Mouse (Mus musculus) forebrain, embryonic 12.5 days (tissue): ENCODE data around the gene Lmod2. TPM values are rescaled to one million over a fixed set of nuclear protein-coding genes. Genes with fewer than 3 reads are reported as not detected.

Experiments used
- ATAC-seq: fragments of 200-750 bp; cut with Nextera tagmentation; 2 replicates; pipeline ENCODE4 v1.8.0; 2017; ENCODE audit warnings: moderate TSS enrichment; ENCODE audit not compliant: low FRiP score
- H3K27ac ChIP-seq: fragments of 300-500 bp; sonication (generic); 2 replicates; pipeline ENCODE4 v1.5.1; 2016; ENCODE audit warnings: mild to moderate bottlenecking
- H3K27me3 ChIP-seq: fragments of 300-500 bp; sonication (generic); 2 replicates; pipeline ENCODE4 v1.6.1; 2016; ENCODE audit warnings: mild to moderate bottlenecking
- H3K36me3 ChIP-seq: fragments of 300-500 bp; sonication (generic); replicated peaks from 2 replicates; pipeline ENCODE4 v1.6.1; 2016; ENCODE audit warnings: mild to moderate bottlenecking
- H3K4me1 ChIP-seq: fragments of 300-500 bp; sonication (generic); 2 replicates; pipeline ENCODE4 v1.6.1; 2016
- H3K4me2 ChIP-seq: fragments of 300-500 bp; sonication (generic); 2 replicates; pipeline ENCODE4 v1.6.1; 2016; ENCODE audit warnings: mild to moderate bottlenecking, moderate library complexity
- H3K4me3 ChIP-seq: fragments of 300-500 bp; sonication (generic); replicated peaks from 2 replicates; pipeline ENCODE4 v1.5.1; 2016; ENCODE audit warnings: mild to moderate bottlenecking
- H3K9ac ChIP-seq: fragments of 300-500 bp; sonication (generic); 2 replicates; pipeline ENCODE4 v1.6.1; 2016; ENCODE audit warnings: mild to moderate bottlenecking
- H3K9me3 ChIP-seq: fragments of 300-500 bp; sonication (generic); 2 replicates; pipeline ENCODE4 v1.6.1; 2016
- WGBS: fragments of 180-500 bp; shearing (Covaris S2); methylation state at CpG from one replicate; pipeline ENCODE4 v1.1.7; 2016; 5-methylcytosine and 5-hydroxymethylcytosine counted together
- polyA plus RNA-seq: library from polyadenylated mRNA; unstranded; fragments of >200 nt; fragmentation: Nextera tagmentation; extraction: Ambion mirVana; gene quantifications from 2 replicates; pipeline ENCODE4 v1.2.1, GENCODE M21; 2016

Gene Lmod2
- polyA plus RNA-seq, 1 experiment from 2014 or later, result not detected

- Histone ChIP-seq H3K36me3 (peaks cover 42% of the 10 kb centered on the region), H3K9me3 (no peaks in the 10 kb centered on the region), H3K9ac (no peak overlapping the region), H3K4me1 (no peaks in the 10 kb centered on the region), H3K4me3 (no peak overlapping the region), H3K4me2 (no peak overlapping the region), H3K27me3 (no peaks in the 10 kb centered on the region), H3K27ac (no peak overlapping the region)
- 91% methylated on average over 2 of the region's 2 CpGs for WGBS
- ATAC-seq, result no peak
These were observed 24.5 kb downstream of the Lmod2 start for GRCm38 (mm10) chr6:24622098-24622497.

- no peak overlapping the region for H3K27ac ChIP-seq
- ATAC-seq, result peak; percentile 69; the same call in 1 of the 2 replicates
- no peaks in the 10 kb centered on the region for H3K4me1 ChIP-seq
- peaks cover 24% of the 10 kb centered on the region for H3K36me3 ChIP-seq
- H3K9me3 ChIP-seq, result no peaks in the 10 kb centered on the region
- no peak overlapping the region for H3K4me3 ChIP-seq
- no peak overlapping the region for H3K4me2 ChIP-seq
- 71% methylated on average over 5 of the region's 5 CpGs for WGBS
- no peak overlapping the region for H3K9ac ChIP-seq
- no peaks in the 10 kb centered on the region for H3K27me3 ChIP-seq
These were observed 30.0 kb downstream of the Lmod2 start for GRCm38 (mm10) chr6:24627586-24628030.

GRCm38 (mm10) chr6:24628499-24628898, 30.9 kb downstream of the Lmod2 start:
- ATAC-seq, result no peak
- H3K36me3 ChIP-seq, result peaks cover 23% of the 10 kb centered on the region
- H3K4me1 ChIP-seq, result no peaks in the 10 kb centered on the region
- H3K27me3 ChIP-seq, result no peaks in the 10 kb centered on the region
- 84% methylated on average over 1 of the region's 1 CpGs for WGBS
- H3K9ac ChIP-seq, result no peak overlapping the region
- H3K4me2 ChIP-seq, result no peak overlapping the region
- no peaks in the 10 kb centered on the region for H3K9me3 ChIP-seq
- H3K27ac ChIP-seq, result no peak overlapping the region
- no peak overlapping the region for H3K4me3 ChIP-seq

GRCm38 (mm10) chr6:24632061-24632460, 34.5 kb downstream of the Lmod2 start:
- 83% methylated on average over 4 of the region's 4 CpGs for WGBS

GRCm38 (mm10) chr6:24634065-24634464, 36.5 kb downstream of the Lmod2 start:
- no peak for ATAC-seq
- Histone ChIP-seq H3K9ac (no peak overlapping the region), H3K27me3 (no peaks in the 10 kb centered on the region), H3K9me3 (no peaks in the 10 kb centered on the region), H3K4me1 (no peaks in the 10 kb centered on the region), H3K36me3 (peaks cover 12% of the 10 kb centered on the region), H3K4me3 (no peak overlapping the region), H3K27ac (no peak overlapping the region), H3K4me2 (no peak overlapping the region)
- 86% methylated on average over 3 of the region's 3 CpGs for WGBS

More at GRCm38 (mm10) chr6:24632061-24632460, 34.5 kb downstream of the Lmod2 start:
- H3K9ac ChIP-seq, result no peak overlapping the region
- peaks cover 12% of the 10 kb centered on the region for H3K36me3 ChIP-seq
- H3K27ac ChIP-seq, result no peak overlapping the region
- H3K4me3 ChIP-seq, result no peak overlapping the region
- no peaks in the 10 kb centered on the region for H3K4me1 ChIP-seq
- 0 out of 2 replicates have a peak, but pooled peaks have one; percentile 30 for ATAC-seq
- H3K27me3 ChIP-seq, result no peaks in the 10 kb centered on the region
- H3K4me2 ChIP-seq, result no peak overlapping the region
- no peaks in the 10 kb centered on the region for H3K9me3 ChIP-seq

GRCm38 (mm10) chr6:24635814-24636213, 38.3 kb downstream of the Lmod2 start:
- WGBS, result 96% methylated on average over 2 of the region's 2 CpGs
- no peak overlapping the region for H3K4me2 ChIP-seq
- peaks cover 12% of the 10 kb centered on the region for H3K36me3 ChIP-seq
- H3K27ac ChIP-seq, result no peak overlapping the region
- no peaks in the 10 kb centered on the region for H3K27me3 ChIP-seq
- no peaks in the 10 kb centered on the region for H3K9me3 ChIP-seq
- H3K9ac ChIP-seq, result no peak overlapping the region
- no peaks in the 10 kb centered on the region for H3K4me1 ChIP-seq
- H3K4me3 ChIP-seq, result no peak overlapping the region
- ATAC-seq, result no peak

- Histone ChIP-seq H3K36me3 (0 out of 2 replicates have a peak, but pooled peaks cover 4% of the 10 kb centered on the region), H3K27ac (no peak overlapping the region), H3K4me1 (no peaks in the 10 kb centered on the region), H3K9ac (no peak overlapping the region), H3K4me2 (no peak overlapping the region), H3K27me3 (no peaks in the 10 kb centered on the region), H3K9me3 (no peaks in the 10 kb centered on the region), H3K4me3 (no peak overlapping the region)
- 94% methylated on average over 4 of the region's 4 CpGs for WGBS
- ATAC-seq, result no peak
These were observed 43.7 kb downstream of the Lmod2 start for GRCm38 (mm10) chr6:24641286-24641685.

GRCm38 (mm10) chr6:24642161-24642560, 44.6 kb downstream of the Lmod2 start:
- Histone ChIP-seq H3K36me3 (0 out of 2 replicates have a peak, but pooled peaks cover 4% of the 10 kb centered on the region), H3K9me3 (no peaks in the 10 kb centered on the region), H3K4me3 (no peak overlapping the region), H3K4me1 (no peaks in the 10 kb centered on the region), H3K9ac (no peak overlapping the region), H3K4me2 (no peak overlapping the region), H3K27me3 (no peaks in the 10 kb centered on the region), H3K27ac (no peak overlapping the region)
- no peak for ATAC-seq
- WGBS, result 79% methylated on average over 2 of the region's 2 CpGs

- no peak overlapping the region for H3K27ac ChIP-seq
- no peaks in the 10 kb centered on the region for H3K4me1 ChIP-seq
- H3K9ac ChIP-seq, result no peak overlapping the region
- H3K4me2 ChIP-seq, result no peak overlapping the region
- H3K36me3 ChIP-seq, result 0 out of 2 replicates have a peak, but pooled peaks cover 4% of the 10 kb centered on the region
- ATAC-seq, result no peak
- H3K9me3 ChIP-seq, result no peaks in the 10 kb centered on the region
- H3K4me3 ChIP-seq, result no peak overlapping the region
- WGBS, result 98% methylated on average over 3 of the region's 3 CpGs
- H3K27me3 ChIP-seq, result no peaks in the 10 kb centered on the region
These were observed 45.4 kb downstream of the Lmod2 start for GRCm38 (mm10) chr6:24642960-24643359.

- WGBS, result 85% methylated on average over 6 of the region's 6 CpGs
These were observed 47.9 kb downstream of the Lmod2 start for GRCm38 (mm10) chr6:24645346-24646053.

GRCm38 (mm10) chr6:24647103-24647691, 49.6 kb downstream of the Lmod2 start:
- no peak overlapping the region for H3K9ac ChIP-seq
- no peak overlapping the region for H3K27ac ChIP-seq
- 86% methylated on average over 4 of the region's 4 CpGs for WGBS
- no peak for ATAC-seq
- H3K9me3 ChIP-seq, result no peaks in the 10 kb centered on the region
- H3K4me1 ChIP-seq, result peaks cover 13% of the 10 kb centered on the region; the same call in 1 of the 2 replicates
- H3K4me3 ChIP-seq, result no peak overlapping the region
- 0 out of 2 replicates have a peak, but pooled peaks cover 4% of the 10 kb centered on the region for H3K36me3 ChIP-seq
- H3K27me3 ChIP-seq, result no peaks in the 10 kb centered on the region
- H3K4me2 ChIP-seq, result no peak overlapping the region

More at GRCm38 (mm10) chr6:24645346-24646053, 47.9 kb downstream of the Lmod2 start:
- H3K27ac ChIP-seq, result no peak overlapping the region
- H3K4me2 ChIP-seq, result no peak overlapping the region
- no peak overlapping the region for H3K9ac ChIP-seq
- peaks cover 9% of the 10 kb centered on the region; the same call in 1 of the 2 replicates for H3K4me1 ChIP-seq
- H3K27me3 ChIP-seq, result no peaks in the 10 kb centered on the region
- 0 out of 2 replicates have a peak, but pooled peaks cover 4% of the 10 kb centered on the region for H3K36me3 ChIP-seq
- H3K4me3 ChIP-seq, result no peak overlapping the region
- H3K9me3 ChIP-seq, result no peaks in the 10 kb centered on the region
- no peak for ATAC-seq

- no peaks in the 10 kb centered on the region for H3K9me3 ChIP-seq
- H3K4me3 ChIP-seq, result no peak overlapping the region
- H3K27ac ChIP-seq, result no peak overlapping the region
- H3K4me2 ChIP-seq, result no peak overlapping the region
- H3K36me3 ChIP-seq, result 0 out of 2 replicates have a peak, but pooled peaks cover 4% of the 10 kb centered on the region
- WGBS, result 85% methylated on average over 4 of the region's 4 CpGs
- H3K9ac ChIP-seq, result no peak overlapping the region
- H3K4me1 ChIP-seq, result peaks cover 13% of the 10 kb centered on the region; the same call in 1 of the 2 replicates
- ATAC-seq, result no peak
- H3K27me3 ChIP-seq, result no peaks in the 10 kb centered on the region
These were observed 50.8 kb downstream of the Lmod2 start for GRCm38 (mm10) chr6:24648403-24648802.
